Mouse (Mus musculus) neural tube, embryonic 13.5 days (tissue): Measurements from ENCODE around the gene Ccdc24. TPM values are rescaled to one million over a fixed set of nuclear protein-coding genes. Genes with fewer than 3 reads are reported as not detected.

ENCODE experiments used
- ATAC-seq: fragments of 200-750 bp; cut with Nextera tagmentation; 2 replicates; pipeline ENCODE4 v1.8.0; 2017; ENCODE audit warnings: low read depth, mild to moderate bottlenecking, moderate TSS enrichment, moderate library complexity
- H3K27ac ChIP-seq: fragments of 300-500 bp; sonication (generic); replicated peaks from 2 replicates; pipeline ENCODE4 v1.5.1; 2015; ENCODE audit warnings: moderate library complexity, mild to moderate bottlenecking, inconsistent platforms
- H3K27me3 ChIP-seq: fragments of 300-500 bp; sonication (generic); 2 replicates; pipeline ENCODE4 v1.6.1; 2015; ENCODE audit warnings: mild to moderate bottlenecking, inconsistent platforms
- H3K36me3 ChIP-seq: fragments of 300-500 bp; sonication (generic); 2 replicates; pipeline ENCODE4 v1.6.1; 2015; ENCODE audit warnings: mild to moderate bottlenecking, inconsistent platforms
- H3K4me1 ChIP-seq: fragments of 300-500 bp; sonication (generic); replicated peaks from 2 replicates; pipeline ENCODE4 v1.6.1; 2015; ENCODE audit warnings: inconsistent platforms
- H3K4me2 ChIP-seq: fragments of 300-500 bp; sonication (generic); 2 replicates; pipeline ENCODE4 v1.6.1; 2015; ENCODE audit warnings: inconsistent platforms, mild to moderate bottlenecking, moderate library complexity
- H3K4me3 ChIP-seq: fragments of 300-500 bp; sonication (generic); 2 replicates; pipeline ENCODE4 v1.5.1; 2015; ENCODE audit warnings: mild to moderate bottlenecking, inconsistent platforms
- H3K9ac ChIP-seq: fragments of 300-500 bp; sonication (generic); 2 replicates; pipeline ENCODE4 v1.6.1; 2015; ENCODE audit warnings: moderate library complexity, mild to moderate bottlenecking, inconsistent platforms
- H3K9me3 ChIP-seq: fragments of 300-500 bp; sonication (generic); 2 replicates; pipeline ENCODE4 v1.6.1; 2016; ENCODE audit warnings: inconsistent platforms
- WGBS: fragments of 180-500 bp; shearing (Covaris S2); methylation state at CpG from one replicate; pipeline ENCODE4 v1.1.7; 2015; 5-methylcytosine and 5-hydroxymethylcytosine counted together
- polyA plus RNA-seq: library from polyadenylated mRNA; unstranded; fragments of >200 nt; fragmentation: Nextera tagmentation; extraction: Ambion mirVana; gene quantifications from 2 replicates; pipeline ENCODE4 v1.2.1, GENCODE M21; 2015

The Ccdc24 gene
- polyA plus RNA-seq, 1 experiment from 2014 or later = 2.5 TPM

DNA sequence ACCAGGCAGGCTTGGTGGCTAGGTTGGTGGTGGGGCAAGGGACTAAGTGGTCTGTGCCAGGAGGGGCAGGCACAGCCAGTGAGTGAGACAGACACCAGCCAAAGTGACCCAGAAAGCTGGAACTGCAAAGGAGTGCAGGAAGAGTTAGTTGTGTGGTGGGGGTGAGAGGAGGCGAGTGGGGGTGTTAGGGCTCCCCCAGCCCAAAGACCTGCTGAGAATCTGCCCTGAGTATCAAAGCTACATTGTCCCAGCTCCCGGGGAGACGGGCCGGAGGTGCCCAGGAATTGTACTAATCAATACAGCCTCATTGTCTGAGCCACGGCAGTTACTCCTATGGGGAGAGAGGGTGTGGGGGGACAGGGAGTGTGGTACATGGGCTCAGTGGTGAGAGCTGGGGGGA lies 22.9 kb downstream of the Ccdc24 start:
- no peak overlapping the region for H3K4me3 ChIP-seq

DNA sequence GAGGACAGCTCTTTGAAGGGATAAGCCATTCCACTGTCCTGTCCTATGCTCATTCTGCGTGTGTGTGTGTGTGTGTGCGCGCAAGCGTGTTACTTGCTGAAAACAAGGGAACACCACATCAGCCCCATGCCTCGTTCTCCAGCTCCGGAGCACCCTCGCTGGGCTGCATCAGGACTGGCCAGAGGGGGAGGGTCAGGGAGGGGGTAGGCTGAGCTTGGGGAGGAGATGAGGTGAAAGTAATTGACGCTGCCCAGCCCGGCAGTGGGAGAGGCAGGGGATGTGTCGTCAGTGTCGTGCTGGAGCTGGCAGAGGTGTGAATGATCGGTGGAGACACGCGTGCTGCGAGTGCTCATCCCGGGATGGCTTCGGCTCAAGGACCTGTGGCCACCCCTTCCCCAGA lies 23.3 kb downstream of the Ccdc24 start:
- no peaks in the 10 kb centered on the region for H3K27me3 ChIP-seq
- peak overlapping the region; percentile 3; the same call in 1 of the 2 replicates for H3K9ac ChIP-seq
- peak overlapping the region; percentile 11; the same call in 1 of the 2 replicates for H3K4me2 ChIP-seq
- ATAC-seq = peak; percentile 33
- WGBS = 37% methylated on average over 17 of the region's 17 CpGs
- no peaks in the 10 kb centered on the region for H3K9me3 ChIP-seq
- no peaks in the 10 kb centered on the region for H3K36me3 ChIP-seq
- no peak overlapping the region for H3K4me3 ChIP-seq
- H3K27ac ChIP-seq = peak overlapping the region; percentile 67
- peaks cover 33% of the 10 kb centered on the region for H3K4me1 ChIP-seq

More for the DNA sequence above, 22.9 kb downstream of the Ccdc24 start:
- Histone ChIP-seq H3K27me3 (no peaks in the 10 kb centered on the region), H3K4me2 (peak overlapping the region; percentile 11; the same call in 1 of the 2 replicates), H3K36me3 (no peaks in the 10 kb centered on the region), H3K9ac (peak overlapping the region; percentile 3; the same call in 1 of the 2 replicates), H3K4me1 (peaks cover 35% of the 10 kb centered on the region), H3K27ac (peak overlapping the region; percentile 67), H3K9me3 (no peaks in the 10 kb centered on the region)
- peak; percentile 86 for ATAC-seq
- WGBS = 23% methylated on average over 5 of the region's 5 CpGs

DNA sequence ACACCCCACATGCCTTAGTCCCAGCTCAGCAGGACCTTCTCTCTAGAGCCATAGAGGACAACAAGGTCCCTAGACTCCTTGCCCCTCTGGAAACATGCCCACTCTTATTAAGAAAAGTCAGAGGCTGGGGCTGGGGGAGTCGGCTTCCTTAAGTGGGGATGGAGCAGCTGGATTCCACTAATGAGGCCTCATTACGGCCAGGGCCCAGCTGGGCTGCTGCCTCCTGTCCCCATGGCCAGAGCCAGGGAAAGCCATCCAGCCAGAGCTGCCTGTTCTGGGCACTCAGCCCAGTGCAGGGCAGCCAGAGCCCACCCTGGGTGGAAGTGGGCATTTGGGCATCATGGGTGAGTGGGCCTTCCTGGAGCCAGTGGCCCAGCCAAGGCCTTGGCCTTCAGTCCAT lies 25.3 kb downstream of the Ccdc24 start:
- Histone ChIP-seq H3K4me1 (peaks cover 33% of the 10 kb centered on the region), H3K4me2 (no peak overlapping the region), H3K27me3 (no peaks in the 10 kb centered on the region), H3K9me3 (no peaks in the 10 kb centered on the region), H3K27ac (0 out of 2 replicates have a peak overlapping the region, but pooled peaks have one; percentile 25), H3K36me3 (no peaks in the 10 kb centered on the region), H3K9ac (no peak overlapping the region), H3K4me3 (no peak overlapping the region)
- WGBS = 8% methylated on average over 2 of the region's 2 CpGs
- no peak for ATAC-seq

DNA sequence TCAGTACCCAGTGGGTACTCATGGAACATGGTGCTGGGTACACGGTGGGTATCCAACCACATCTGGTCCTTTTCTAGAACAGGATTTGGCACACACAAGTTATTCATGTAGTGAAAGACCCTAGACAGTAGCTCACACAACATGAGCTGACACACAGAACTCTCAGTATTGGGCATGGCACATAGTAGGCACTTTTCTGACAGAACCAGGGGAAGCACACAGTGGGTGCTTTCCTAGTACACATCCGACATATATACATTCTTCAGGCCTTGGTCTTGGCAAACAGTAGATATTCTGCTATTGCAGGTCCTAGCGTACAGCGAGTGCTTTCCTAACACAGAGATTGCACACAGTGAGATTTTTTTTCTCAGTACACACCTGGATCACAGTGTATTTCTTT lies 26.1 kb downstream of the Ccdc24 start:
- no peak overlapping the region for H3K27ac ChIP-seq
- WGBS = 95% methylated on average over 4 of the region's 4 CpGs
- H3K36me3 ChIP-seq = no peaks in the 10 kb centered on the region
- no peak overlapping the region for H3K9ac ChIP-seq
- no peaks in the 10 kb centered on the region for H3K9me3 ChIP-seq
- ATAC-seq = no peak
- no peak overlapping the region for H3K4me3 ChIP-seq
- H3K27me3 ChIP-seq = no peaks in the 10 kb centered on the region
- peaks cover 33% of the 10 kb centered on the region for H3K4me1 ChIP-seq
- no peak overlapping the region for H3K4me2 ChIP-seq

DNA sequence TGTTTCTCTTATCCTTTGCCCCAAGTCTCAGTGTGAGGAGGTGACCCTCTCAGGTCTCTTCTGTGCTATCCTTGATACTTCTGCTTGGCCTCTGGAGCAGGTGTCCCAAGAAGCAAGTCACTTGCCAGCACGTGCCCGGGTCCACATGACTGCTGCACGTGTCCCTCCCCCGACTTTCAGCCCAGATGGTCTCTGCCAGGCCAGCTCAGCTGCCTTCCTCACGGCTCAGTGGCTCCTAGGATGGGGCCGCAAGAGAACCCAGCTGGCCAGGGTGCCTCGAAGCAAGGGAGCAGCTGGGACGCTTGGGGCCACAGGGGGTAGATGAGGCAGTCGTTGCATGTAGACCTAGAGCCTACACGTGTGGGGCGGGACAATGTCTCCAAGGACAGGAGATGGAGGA lies 27.0 kb downstream of the Ccdc24 start:
- no peak overlapping the region for H3K9ac ChIP-seq
- no peaks in the 10 kb centered on the region for H3K9me3 ChIP-seq
- WGBS = 47% methylated on average over 11 of the region's 11 CpGs
- no peaks in the 10 kb centered on the region for H3K36me3 ChIP-seq
- no peak overlapping the region for H3K4me3 ChIP-seq
- H3K27me3 ChIP-seq = no peaks in the 10 kb centered on the region
- H3K4me2 ChIP-seq = no peak overlapping the region
- no peak for ATAC-seq
- peaks cover 25% of the 10 kb centered on the region for H3K4me1 ChIP-seq
- no peak overlapping the region for H3K27ac ChIP-seq

DNA sequence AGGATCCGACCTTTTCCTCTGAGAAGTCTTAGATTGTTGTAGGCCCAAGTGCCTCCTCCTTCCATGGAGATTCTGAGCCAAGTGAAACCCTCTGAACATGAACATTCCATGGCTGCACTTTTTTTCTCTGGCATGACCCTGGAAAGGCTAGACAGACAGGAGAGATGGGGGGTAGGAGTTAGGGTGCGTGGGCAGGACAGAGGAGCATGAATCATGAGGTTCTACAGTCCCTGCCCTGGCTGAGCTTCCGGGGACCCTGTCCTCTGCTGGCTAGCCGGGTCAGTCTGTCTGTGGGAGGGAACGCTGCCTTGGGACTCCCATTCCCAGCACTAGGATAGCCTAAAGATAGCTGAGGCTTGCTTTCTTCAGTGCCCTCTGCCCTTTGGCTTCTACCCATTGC lies 27.9 kb downstream of the Ccdc24 start:
- Histone ChIP-seq H3K4me2 (no peak overlapping the region), H3K9ac (no peak overlapping the region), H3K27me3 (no peaks in the 10 kb centered on the region), H3K36me3 (no peaks in the 10 kb centered on the region), H3K9me3 (no peaks in the 10 kb centered on the region), H3K4me3 (no peak overlapping the region), H3K27ac (no peak overlapping the region), H3K4me1 (peaks cover 16% of the 10 kb centered on the region)
- 88% methylated on average over 5 of the region's 5 CpGs for WGBS
- ATAC-seq = no peak

DNA sequence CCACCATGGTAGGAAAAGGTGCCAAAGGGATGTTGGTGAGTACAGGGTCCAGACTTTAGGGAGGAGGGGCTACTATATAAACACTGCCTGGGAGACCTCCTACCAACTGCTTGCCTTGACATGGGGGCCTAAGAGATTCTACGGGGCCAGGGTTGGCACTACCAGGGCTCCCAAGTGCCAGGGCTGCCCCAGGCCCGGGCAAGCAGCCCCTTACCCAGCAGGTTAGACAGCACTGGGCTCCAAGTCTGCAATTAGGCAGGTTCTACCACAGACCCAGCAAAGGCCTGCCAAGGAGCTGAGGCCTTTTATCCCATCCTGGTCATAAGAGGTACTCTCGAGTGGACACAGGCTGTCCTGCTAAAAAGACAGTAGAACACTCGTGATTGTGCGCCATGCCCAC lies 29.3 kb downstream of the Ccdc24 start:
- Histone ChIP-seq H3K9ac (no peak overlapping the region), H3K27me3 (no peaks in the 10 kb centered on the region), H3K4me3 (no peak overlapping the region), H3K4me1 (peaks cover 9% of the 10 kb centered on the region; the same call in 1 of the 2 replicates), H3K27ac (no peak overlapping the region), H3K4me2 (no peak overlapping the region), H3K36me3 (no peaks in the 10 kb centered on the region), H3K9me3 (no peaks in the 10 kb centered on the region)
- no peak for ATAC-seq
- 91% methylated on average over 5 of the region's 5 CpGs for WGBS

DNA sequence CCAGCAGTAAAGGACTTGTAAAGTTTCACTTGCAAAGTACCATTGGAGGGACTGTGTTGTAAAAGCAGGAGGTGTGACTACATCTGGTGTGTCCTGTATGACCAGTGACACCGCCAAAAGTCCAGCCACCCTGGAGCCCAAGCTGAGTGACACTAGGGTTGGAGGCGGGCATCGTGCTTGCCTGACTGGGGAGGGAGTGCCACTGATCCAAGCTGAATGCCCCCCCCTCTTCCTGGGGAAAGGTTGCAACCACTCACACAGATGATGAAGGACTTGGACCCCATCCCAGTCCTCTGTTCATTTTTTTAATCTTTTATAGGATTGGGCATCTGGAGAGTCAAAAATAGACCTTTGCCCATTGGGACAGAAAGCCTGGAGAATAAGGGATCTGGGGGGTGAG lies 30.8 kb downstream of the Ccdc24 start:
- no peaks in the 10 kb centered on the region for H3K27me3 ChIP-seq
- H3K27ac ChIP-seq = no peak overlapping the region
- no peak overlapping the region for H3K9ac ChIP-seq
- 61% methylated on average over 3 of the region's 3 CpGs for WGBS
- H3K4me2 ChIP-seq = no peak overlapping the region
- H3K4me1 ChIP-seq = no peaks in the 10 kb centered on the region
- no peaks in the 10 kb centered on the region for H3K9me3 ChIP-seq
- H3K4me3 ChIP-seq = no peak overlapping the region
- ATAC-seq = no peak
- H3K36me3 ChIP-seq = no peaks in the 10 kb centered on the region

DNA sequence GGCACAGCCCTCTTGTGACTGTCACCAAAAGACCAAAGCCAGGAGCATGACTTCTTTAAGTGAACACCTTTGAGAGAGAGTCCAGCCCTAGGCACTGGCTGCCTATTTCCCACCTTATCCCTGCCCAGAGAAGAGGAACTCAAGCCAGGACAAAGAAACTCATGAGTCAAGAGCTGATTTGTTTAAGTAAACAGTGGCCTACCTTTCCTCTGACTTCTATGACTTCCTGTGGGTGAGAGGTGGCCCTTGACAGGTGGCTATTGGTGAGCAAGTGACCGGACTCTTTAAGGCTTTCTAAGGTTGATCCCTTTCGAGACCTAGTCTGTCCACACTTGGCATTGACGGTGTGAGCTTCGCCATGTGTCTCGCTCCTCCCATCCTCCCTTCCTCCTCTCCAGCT lies 31.5 kb downstream of the Ccdc24 start:
- WGBS = 92% methylated on average over 5 of the region's 5 CpGs
- no peaks in the 10 kb centered on the region for H3K27me3 ChIP-seq

DNA sequence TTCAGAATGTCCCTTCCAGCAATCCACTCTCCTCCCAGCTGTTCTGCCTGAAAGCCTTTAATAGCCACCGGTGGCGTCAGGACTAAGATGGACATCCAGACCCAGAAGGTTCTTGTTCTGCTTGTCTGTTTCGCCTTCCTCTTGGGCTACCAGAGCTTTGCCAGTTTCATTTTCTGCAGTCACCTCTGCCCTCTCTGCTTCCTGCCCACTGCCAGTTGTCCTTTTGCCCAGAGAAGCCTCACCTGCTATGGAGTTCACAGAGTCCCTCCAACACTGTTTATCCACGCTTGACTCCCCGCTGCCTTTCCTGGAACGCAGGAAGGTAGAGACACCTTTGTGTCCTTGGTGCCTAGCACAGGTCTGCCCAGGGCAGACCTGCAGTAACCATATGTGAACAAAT lies 33.0 kb downstream of the Ccdc24 start:
- no peak for ATAC-seq
- 0 out of 2 replicates have a peak, but pooled peaks cover under 1% of the 10 kb centered on the region for H3K27me3 ChIP-seq
- 70% methylated on average over 6 of the region's 6 CpGs for WGBS
- no peak overlapping the region for H3K4me2 ChIP-seq
- H3K4me3 ChIP-seq = no peak overlapping the region
- H3K9ac ChIP-seq = no peak overlapping the region
- H3K4me1 ChIP-seq = peaks cover 6% of the 10 kb centered on the region
- H3K27ac ChIP-seq = no peak overlapping the region
- no peaks in the 10 kb centered on the region for H3K9me3 ChIP-seq
- no peaks in the 10 kb centered on the region for H3K36me3 ChIP-seq

More for the DNA sequence above, 31.5 kb downstream of the Ccdc24 start:
- no peak overlapping the region for H3K27ac ChIP-seq
- no peak overlapping the region for H3K4me3 ChIP-seq
- no peaks in the 10 kb centered on the region for H3K36me3 ChIP-seq
- no peak for ATAC-seq
- no peak overlapping the region for H3K9ac ChIP-seq
- no peaks in the 10 kb centered on the region for H3K4me1 ChIP-seq
- H3K9me3 ChIP-seq = no peaks in the 10 kb centered on the region
- H3K4me2 ChIP-seq = no peak overlapping the region

DNA sequence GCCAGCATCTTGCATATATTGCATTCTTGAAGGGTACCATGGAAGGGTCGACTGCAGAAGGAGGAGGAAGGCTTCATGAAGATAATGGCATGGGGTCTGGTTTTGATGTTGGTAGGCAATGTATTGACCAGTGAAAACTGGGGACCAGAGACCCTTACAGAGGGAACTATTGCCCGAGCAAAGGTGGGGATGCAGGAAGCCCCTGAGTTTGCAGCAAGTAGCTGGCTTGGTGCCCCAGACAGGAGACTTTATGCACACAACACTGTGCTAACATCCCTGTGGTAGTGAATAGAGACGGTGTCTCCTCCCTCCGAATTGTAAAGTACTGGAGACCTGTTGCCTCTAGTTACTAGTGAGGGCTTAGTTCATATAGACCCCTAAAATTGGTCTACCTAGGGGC lies 35.1 kb downstream of the Ccdc24 start:
- H3K4me2 ChIP-seq = peak overlapping the region; percentile 71; the same call in 1 of the 2 replicates
- H3K4me3 ChIP-seq = peak overlapping the region; percentile 73; the same call in 1 of the 2 replicates
- H3K27me3 ChIP-seq = peaks cover 11% of the 10 kb centered on the region; the same call in 1 of the 2 replicates
- no peak for ATAC-seq
- 73% methylated on average over 4 of the region's 4 CpGs for WGBS
- H3K36me3 ChIP-seq = no peaks in the 10 kb centered on the region
- H3K4me1 ChIP-seq = peaks cover 11% of the 10 kb centered on the region
- H3K9me3 ChIP-seq = no peaks in the 10 kb centered on the region
- no peak overlapping the region for H3K9ac ChIP-seq
- no peak overlapping the region for H3K27ac ChIP-seq

DNA sequence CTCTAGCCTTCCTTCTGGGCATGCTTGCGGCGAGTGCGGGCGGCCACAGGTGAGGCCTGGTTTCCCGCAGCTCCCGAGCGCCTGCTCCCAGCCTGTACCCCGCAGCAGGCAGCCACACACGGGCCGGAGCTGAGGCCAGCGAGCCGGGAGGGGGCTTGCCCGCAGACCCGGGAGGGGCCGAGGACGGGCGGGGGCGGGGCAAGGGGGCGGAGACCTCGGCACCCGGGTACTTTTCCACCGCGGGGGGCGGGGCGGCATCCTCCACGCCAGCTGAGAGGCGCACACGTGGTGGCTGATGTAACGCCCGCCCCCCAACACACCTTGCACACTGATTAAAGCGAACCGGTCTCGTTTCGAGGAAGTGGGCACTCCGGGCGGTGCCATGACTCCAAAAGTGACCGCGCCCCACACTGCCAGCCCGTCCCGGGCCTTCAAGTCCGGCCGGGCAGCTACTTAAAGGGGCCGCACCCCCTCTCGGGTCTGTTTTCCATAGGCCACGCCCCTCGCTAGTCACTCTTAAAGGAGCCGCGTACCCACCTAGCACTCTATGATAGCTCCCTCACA lies 36.1 kb downstream of the Ccdc24 start:
- Histone ChIP-seq H3K36me3 (no peaks in the 10 kb centered on the region), H3K27me3 (peaks cover 11% of the 10 kb centered on the region; the same call in 1 of the 2 replicates), H3K4me2 (peak overlapping the region; percentile 71), H3K27ac (peak overlapping the region; percentile 88), H3K4me1 (peaks cover 11% of the 10 kb centered on the region), H3K9ac (peak overlapping the region; percentile 80), H3K9me3 (no peaks in the 10 kb centered on the region), H3K4me3 (peak overlapping the region; percentile 73)
- ATAC-seq = peak; percentile 91
- under 1% methylated on average over 48 of the region's 48 CpGs for WGBS
